Comparison of ENCODE assay signal across 14 mouse cellular contexts in the genomic region with DNA sequence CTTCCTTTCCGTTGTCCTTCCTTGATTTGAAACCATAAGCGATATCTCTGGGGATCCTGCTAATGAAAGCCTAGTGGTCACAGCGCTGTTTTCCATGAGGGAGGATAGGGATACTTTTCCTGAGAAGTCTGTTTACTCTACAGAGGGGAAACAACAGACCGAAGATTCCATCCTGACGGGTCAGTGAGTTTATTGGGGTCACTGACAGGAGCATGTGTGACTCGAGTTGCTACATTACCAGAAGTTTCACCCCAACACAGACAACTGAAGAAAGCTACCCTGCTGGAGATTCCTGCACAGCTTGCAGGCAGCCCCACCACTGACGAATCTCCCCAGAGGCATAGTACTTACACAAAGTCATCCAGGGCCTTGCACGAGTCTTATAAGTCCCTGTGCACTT.
"Had no signal": no experiment of that assay in that cellular context is flagged by ENCODE, and none has a peak within 500 bp of the region (broad histone marks: within the 10 kb centered on the region; RNA-seq: fewer than 3 reads in every experiment).

No protein-coding gene starts in this region.

- H3K9me3 ChIP-seq: limb, embryonic 12.5 days; limb, embryonic 15.5 days; midbrain, embryonic 12.5 days had no signal

- H3K9ac ChIP-seq: limb, embryonic 12.5 days; limb, embryonic 15.5 days; liver, embryonic 14.5 days; liver, postnatal 0 days; lung, embryonic 14.5 days; midbrain, embryonic 12.5 days had no signal

- H3K27me3 ChIP-seq: limb, embryonic 12.5 days; limb, embryonic 15.5 days; midbrain, embryonic 12.5 days had no signal

- H3K4me1 ChIP-seq: limb, embryonic 15.5 days had no signal

- DNase-seq: kidney, postnatal 25 days; left cerebral cortex, postnatal 4 days; liver, postnatal 0 days; lung, embryonic 14.5 days; thymus, adult 18-20 months; thymus, postnatal 36 days had no signal

- H3K27ac ChIP-seq: limb, embryonic 12.5 days; limb, embryonic 15.5 days; liver, embryonic 14.5 days; macrophage; midbrain, embryonic 12.5 days had no signal

- ATAC-seq: intestine, postnatal 0 days; liver, postnatal 0 days; lung, postnatal 0 days had no signal

- H3K4me2 ChIP-seq: limb, embryonic 12.5 days; limb, embryonic 15.5 days; liver, embryonic 11.5 days; lung, embryonic 14.5 days; midbrain, embryonic 12.5 days had no signal

- H3K4me3 ChIP-seq: limb, embryonic 12.5 days; limb, embryonic 15.5 days; midbrain, embryonic 12.5 days had no signal

- H3K36me3 ChIP-seq: limb, embryonic 12.5 days; limb, embryonic 15.5 days; midbrain, embryonic 12.5 days had no signal
